Mouse (Mus musculus): Measurements from ENCODE around the gene 1700086D15Rik. TPM values are rescaled to one million over a fixed set of nuclear protein-coding genes. Genes with fewer than 3 reads are reported as not detected.

Gene 1700086D15Rik
- polyA plus RNA-seq, 1 experiment from 2014 or later = 0.13 TPM

GRCm38 (mm10) chr11:65153006-65153405 is 6.7 kb downstream of the 1700086D15Rik start:
- no peak for ATAC-seq (ENCODE audit: insufficient number of reproducible peaks, low FRiP score, low TSS enrichment, low read depth)
- Histone ChIP-seq H3K4me3 (ENCODE audit: low read depth, low read length) (no peak overlapping the region), H3K27ac (replicated peaks; ENCODE audit: low read depth, low read length) (no peak overlapping the region), H3K4me1 (ENCODE audit: control insufficient read depth, insufficient read depth, low read length) (no peaks in the 10 kb centered on the region), H3K9me3 (ENCODE audit: control insufficient read depth, low read length) (no peaks in the 10 kb centered on the region), H3K36me3 (ENCODE audit: control insufficient read depth, insufficient read depth, low read length) (no peaks in the 10 kb centered on the region), H3K4me2 (ENCODE audit: low read depth, severe bottlenecking) (no peak overlapping the region), H3K27me3 (ENCODE audit: control insufficient read depth, insufficient read depth, low read length) (no peaks in the 10 kb centered on the region), H3K9ac (ENCODE audit: low read length) (no peak overlapping the region)
- DNase-seq (ENCODE audit: low spot score) = no peak
- 66% methylated on average over 5 of the region's 5 CpGs for WGBS

- Histone ChIP-seq H3K27me3 (ENCODE audit: control insufficient read depth, insufficient read depth, low read length) (no peaks in the 10 kb centered on the region), H3K4me3 (ENCODE audit: low read depth, low read length) (no peak overlapping the region), H3K9me3 (ENCODE audit: control insufficient read depth, low read length) (no peaks in the 10 kb centered on the region), H3K9ac (ENCODE audit: low read length) (no peak overlapping the region), H3K4me2 (ENCODE audit: low read depth, severe bottlenecking) (no peak overlapping the region), H3K36me3 (ENCODE audit: control insufficient read depth, insufficient read depth, low read length) (no peaks in the 10 kb centered on the region), H3K4me1 (ENCODE audit: control insufficient read depth, insufficient read depth, low read length) (no peaks in the 10 kb centered on the region), H3K27ac (replicated peaks; ENCODE audit: low read depth, low read length) (no peak overlapping the region)
- ATAC-seq (ENCODE audit: insufficient number of reproducible peaks, low FRiP score, low TSS enrichment, low read depth) (no peak), DNase-seq (ENCODE audit: low spot score) (no peak)
- WGBS = 89% methylated on average over 7 of the region's 7 CpGs
Measured at GRCm38 (mm10) chr11:65148441-65148840, 11.2 kb downstream of the 1700086D15Rik start.

- H3K4me3 ChIP-seq (ENCODE audit: low read depth, low read length) = no peak overlapping the region
- H3K27me3 ChIP-seq (ENCODE audit: control insufficient read depth, insufficient read depth, low read length) = no peaks in the 10 kb centered on the region
- 74% methylated on average over 4 of the region's 4 CpGs for WGBS
- no peaks in the 10 kb centered on the region for H3K4me1 ChIP-seq (ENCODE audit: control insufficient read depth, insufficient read depth, low read length)
- DNase-seq (ENCODE audit: low spot score) (no peak), ATAC-seq (ENCODE audit: insufficient number of reproducible peaks, low FRiP score, low TSS enrichment, low read depth) (no peak)
- no peak overlapping the region for H3K4me2 ChIP-seq (ENCODE audit: low read depth, severe bottlenecking)
- no peak overlapping the region for H3K9ac ChIP-seq (ENCODE audit: low read length)
- H3K36me3 ChIP-seq (ENCODE audit: control insufficient read depth, insufficient read depth, low read length) = no peaks in the 10 kb centered on the region
- H3K9me3 ChIP-seq (ENCODE audit: control insufficient read depth, low read length) = no peaks in the 10 kb centered on the region
- no peak overlapping the region for H3K27ac ChIP-seq (replicated peaks; ENCODE audit: low read depth, low read length)
Measured at GRCm38 (mm10) chr11:65142838-65143417, 16.8 kb downstream of the 1700086D15Rik start.

GRCm38 (mm10) chr11:65139030-65139429 is 20.7 kb downstream of the 1700086D15Rik start:
- ATAC-seq (ENCODE audit: insufficient number of reproducible peaks, low FRiP score, low TSS enrichment, low read depth) (no peak), DNase-seq (ENCODE audit: low spot score) (no peak)
- H3K4me1 ChIP-seq (ENCODE audit: control insufficient read depth, insufficient read depth, low read length) = no peaks in the 10 kb centered on the region
- no peaks in the 10 kb centered on the region for H3K27me3 ChIP-seq (ENCODE audit: control insufficient read depth, insufficient read depth, low read length)
- H3K9me3 ChIP-seq (ENCODE audit: control insufficient read depth, low read length) = no peaks in the 10 kb centered on the region
- 90% methylated on average over 3 of the region's 3 CpGs for WGBS
- H3K4me2 ChIP-seq (ENCODE audit: low read depth, severe bottlenecking) = no peak overlapping the region
- H3K4me3 ChIP-seq (ENCODE audit: low read depth, low read length) = no peak overlapping the region
- H3K36me3 ChIP-seq (ENCODE audit: control insufficient read depth, insufficient read depth, low read length) = no peaks in the 10 kb centered on the region
- no peak overlapping the region for H3K27ac ChIP-seq (replicated peaks; ENCODE audit: low read depth, low read length)
- no peak overlapping the region for H3K9ac ChIP-seq (ENCODE audit: low read length)

- DNase-seq (ENCODE audit: low spot score) (no peak), ATAC-seq (ENCODE audit: insufficient number of reproducible peaks, low FRiP score, low TSS enrichment, low read depth) (no peak)
- Histone ChIP-seq H3K4me1 (ENCODE audit: control insufficient read depth, insufficient read depth, low read length) (no peaks in the 10 kb centered on the region), H3K9me3 (ENCODE audit: control insufficient read depth, low read length) (no peaks in the 10 kb centered on the region), H3K27me3 (ENCODE audit: control insufficient read depth, insufficient read depth, low read length) (no peaks in the 10 kb centered on the region), H3K27ac (replicated peaks; ENCODE audit: low read depth, low read length) (no peak overlapping the region), H3K36me3 (ENCODE audit: control insufficient read depth, insufficient read depth, low read length) (no peaks in the 10 kb centered on the region), H3K4me3 (ENCODE audit: low read depth, low read length) (no peak overlapping the region), H3K4me2 (ENCODE audit: low read depth, severe bottlenecking) (no peak overlapping the region), H3K9ac (ENCODE audit: low read length) (no peak overlapping the region)
- WGBS = 90% methylated on average over 2 of the region's 2 CpGs
Measured at GRCm38 (mm10) chr11:65137145-65137652, 22.5 kb downstream of the 1700086D15Rik start.

- H3K9me3 ChIP-seq (ENCODE audit: control insufficient read depth, low read length) = no peaks in the 10 kb centered on the region
- H3K4me1 ChIP-seq (ENCODE audit: control insufficient read depth, insufficient read depth, low read length) = no peaks in the 10 kb centered on the region
- no peak overlapping the region for H3K4me3 ChIP-seq (ENCODE audit: low read depth, low read length)
- no peaks in the 10 kb centered on the region for H3K36me3 ChIP-seq (ENCODE audit: control insufficient read depth, insufficient read depth, low read length)
- ATAC-seq (ENCODE audit: insufficient number of reproducible peaks, low FRiP score, low TSS enrichment, low read depth) = no peak
- no peak overlapping the region for H3K9ac ChIP-seq (ENCODE audit: low read length)
- H3K4me2 ChIP-seq (ENCODE audit: low read depth, severe bottlenecking) = no peak overlapping the region
- WGBS = 88% methylated on average over 8 of the region's 8 CpGs
- DNase-seq (ENCODE audit: low spot score) = no peak
- H3K27ac ChIP-seq (replicated peaks; ENCODE audit: low read depth, low read length) = no peak overlapping the region
- H3K27me3 ChIP-seq (ENCODE audit: control insufficient read depth, insufficient read depth, low read length) = no peaks in the 10 kb centered on the region
Measured at GRCm38 (mm10) chr11:65135251-65135739, 24.4 kb downstream of the 1700086D15Rik start.

- ATAC-seq (ENCODE audit: insufficient number of reproducible peaks, low FRiP score, low TSS enrichment, low read depth) = no peak
- Histone ChIP-seq H3K9ac (ENCODE audit: low read length) (no peak overlapping the region), H3K27me3 (ENCODE audit: control insufficient read depth, insufficient read depth, low read length) (no peaks in the 10 kb centered on the region), H3K36me3 (ENCODE audit: control insufficient read depth, insufficient read depth, low read length) (no peaks in the 10 kb centered on the region), H3K4me2 (ENCODE audit: low read depth, severe bottlenecking) (no peak overlapping the region), H3K27ac (replicated peaks; ENCODE audit: low read depth, low read length) (no peak overlapping the region), H3K4me1 (ENCODE audit: control insufficient read depth, insufficient read depth, low read length) (no peaks in the 10 kb centered on the region), H3K9me3 (ENCODE audit: control insufficient read depth, low read length) (no peaks in the 10 kb centered on the region), H3K4me3 (ENCODE audit: low read depth, low read length) (no peak overlapping the region)
- WGBS = 88% methylated on average over 4 of the region's 4 CpGs
- DNase-seq (ENCODE audit: low spot score) = no peak
Measured at GRCm38 (mm10) chr11:65133661-65134060, 26.0 kb downstream of the 1700086D15Rik start.

- no peak overlapping the region for H3K9ac ChIP-seq (ENCODE audit: low read length)
- 0 out of 2 replicates have a peak, but pooled peaks cover 6% of the 10 kb centered on the region for H3K4me1 ChIP-seq (ENCODE audit: control insufficient read depth, insufficient read depth, low read length)
- no peak overlapping the region for H3K4me3 ChIP-seq (ENCODE audit: low read depth, low read length)
- DNase-seq (ENCODE audit: low spot score) = no peak
- H3K9me3 ChIP-seq (ENCODE audit: control insufficient read depth, low read length) = no peaks in the 10 kb centered on the region
- 86% methylated on average over 4 of the region's 4 CpGs for WGBS
- no peak overlapping the region for H3K4me2 ChIP-seq (ENCODE audit: low read depth, severe bottlenecking)
- no peaks in the 10 kb centered on the region for H3K27me3 ChIP-seq (ENCODE audit: control insufficient read depth, insufficient read depth, low read length)
- ATAC-seq (ENCODE audit: insufficient number of reproducible peaks, low FRiP score, low TSS enrichment, low read depth) = no peak
- H3K36me3 ChIP-seq (ENCODE audit: control insufficient read depth, insufficient read depth, low read length) = no peaks in the 10 kb centered on the region
- no peak overlapping the region for H3K27ac ChIP-seq (replicated peaks; ENCODE audit: low read depth, low read length)
Measured at GRCm38 (mm10) chr11:65129110-65129509, 30.6 kb downstream of the 1700086D15Rik start.

GRCm38 (mm10) chr11:65128666-65129065 is 31.0 kb downstream of the 1700086D15Rik start:
- Histone ChIP-seq H3K27ac (replicated peaks; ENCODE audit: low read depth, low read length) (no peak overlapping the region), H3K4me1 (ENCODE audit: control insufficient read depth, insufficient read depth, low read length) (0 out of 2 replicates have a peak, but pooled peaks cover 6% of the 10 kb centered on the region), H3K27me3 (ENCODE audit: control insufficient read depth, insufficient read depth, low read length) (no peaks in the 10 kb centered on the region), H3K9ac (ENCODE audit: low read length) (no peak overlapping the region), H3K9me3 (ENCODE audit: control insufficient read depth, low read length) (no peaks in the 10 kb centered on the region), H3K36me3 (ENCODE audit: control insufficient read depth, insufficient read depth, low read length) (no peaks in the 10 kb centered on the region), H3K4me3 (ENCODE audit: low read depth, low read length) (no peak overlapping the region), H3K4me2 (ENCODE audit: low read depth, severe bottlenecking) (no peak overlapping the region)
- no peak for DNase-seq (ENCODE audit: low spot score)
- 93% methylated on average over 4 of the region's 4 CpGs for WGBS
- no peak for ATAC-seq (ENCODE audit: insufficient number of reproducible peaks, low FRiP score, low TSS enrichment, low read depth)

Data from limb, embryonic 11.5 days (tissue).